Mouse (Mus musculus): ENCODE measurements around the gene Lrch3.
"Not testable (repeated sequence)": the region's sequence is repeated elsewhere in the genome, so short reads cannot be mapped to it uniquely, and the experiment has no call there.

Gene Lrch3

GRCm38 (mm10) chr16:33056095-33056785 lies 142.3 kb downstream of the Lrch3 start, which contains the start of the genes Iqcg and Rpl35a:
Gene Iqcg, minus strand, starts transcription at chr16:33056218.
Gene Rpl35a, plus strand, starts transcription at chr16:33056453.
- DNase-seq, result peak; percentile 92 to 94

DNA sequence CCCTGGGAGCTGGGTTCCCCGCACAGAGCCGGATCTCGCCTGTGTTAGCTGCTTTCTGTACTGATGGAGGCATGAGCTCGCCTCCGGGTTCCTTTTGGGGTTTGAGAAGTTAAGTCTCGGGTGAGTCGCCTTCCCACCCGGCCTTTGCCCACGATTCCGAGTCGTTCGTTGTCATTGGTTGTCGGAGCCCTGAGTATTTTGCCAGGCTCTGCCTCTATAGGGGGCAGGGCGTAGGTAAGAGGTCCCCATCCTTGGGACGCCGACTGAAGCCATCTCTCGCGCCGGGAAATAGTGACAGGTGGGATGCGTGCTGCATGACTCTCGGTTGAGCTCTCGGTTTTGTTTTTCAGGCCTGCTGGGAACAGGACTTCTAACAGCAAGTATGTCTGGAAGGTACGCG lies 142.9 kb downstream of the Lrch3 start:
- peak in 1 of 2 experiments; percentile 61 for DNase-seq

DNA sequence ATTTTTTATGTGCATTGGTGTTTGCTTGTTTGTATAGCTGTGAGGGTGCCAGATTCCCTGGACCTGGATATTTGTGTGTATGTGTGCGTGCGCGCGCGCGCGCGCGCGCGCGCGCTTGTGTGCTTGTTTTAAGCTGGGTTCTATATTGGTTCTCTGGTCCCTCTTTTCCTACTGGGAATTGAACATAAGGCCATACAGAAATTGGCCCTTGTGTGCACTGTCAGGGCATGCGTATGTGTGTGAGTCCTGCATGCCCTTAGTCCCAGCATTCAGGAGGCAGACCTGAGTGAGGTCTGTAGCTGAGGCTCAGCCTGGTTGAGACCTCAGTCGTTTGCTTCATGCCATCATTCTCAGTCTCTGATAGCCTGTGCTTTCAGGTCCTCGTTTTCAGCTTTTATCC lies 144.1 kb downstream of the Lrch3 start:
- no peak for DNase-seq

DNA sequence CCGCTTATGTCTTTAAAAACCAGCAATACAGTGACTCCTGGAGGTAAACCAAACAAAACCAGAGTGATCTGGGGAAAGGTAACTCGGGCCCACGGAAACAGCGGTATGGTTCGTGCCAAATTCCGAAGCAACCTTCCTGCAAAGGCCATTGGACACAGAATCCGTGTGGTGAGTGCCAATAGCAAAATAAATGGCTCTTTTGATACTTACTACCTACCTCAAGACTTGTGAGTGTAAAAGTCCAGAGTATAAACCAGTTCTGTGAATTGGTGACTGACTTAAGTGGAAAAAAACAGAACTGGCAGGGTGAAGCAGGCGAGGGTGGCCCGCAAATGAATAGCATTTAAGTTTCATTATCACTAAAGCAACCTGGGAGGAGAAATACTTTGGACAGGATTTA lies 144.8 kb downstream of the Lrch3 start:
- not testable (repeated sequence) for DNase-seq

GRCm38 (mm10) chr16:33059471-33059870 lies 145.6 kb downstream of the Lrch3 start:
- DNase-seq, result no peak

DNA sequence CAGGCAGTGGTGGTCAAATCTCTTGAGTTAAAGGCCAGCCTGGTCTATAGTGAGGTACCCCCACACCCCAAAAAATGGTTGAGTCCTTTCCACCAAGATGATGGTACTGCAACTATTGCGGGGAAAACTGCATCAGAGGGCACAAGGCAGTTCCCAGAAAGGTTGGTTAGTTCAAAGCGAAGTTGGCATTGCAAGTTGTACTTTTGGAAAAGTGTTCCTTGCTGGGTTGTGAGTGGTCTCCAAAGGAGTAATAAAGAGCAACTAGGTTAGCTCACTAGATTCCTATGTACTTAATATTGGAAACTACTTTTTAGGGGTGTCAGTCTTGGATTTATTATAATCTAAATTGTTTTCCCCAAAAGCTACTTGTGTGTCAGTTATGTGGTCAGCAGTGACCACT lies 147.0 kb downstream of the Lrch3 start:
- DNase-seq, result no peak

- DNase-seq, result no peak
Measured at GRCm38 (mm10) chr16:33061400-33061799, 147.5 kb downstream of the Lrch3 start.

DNA sequence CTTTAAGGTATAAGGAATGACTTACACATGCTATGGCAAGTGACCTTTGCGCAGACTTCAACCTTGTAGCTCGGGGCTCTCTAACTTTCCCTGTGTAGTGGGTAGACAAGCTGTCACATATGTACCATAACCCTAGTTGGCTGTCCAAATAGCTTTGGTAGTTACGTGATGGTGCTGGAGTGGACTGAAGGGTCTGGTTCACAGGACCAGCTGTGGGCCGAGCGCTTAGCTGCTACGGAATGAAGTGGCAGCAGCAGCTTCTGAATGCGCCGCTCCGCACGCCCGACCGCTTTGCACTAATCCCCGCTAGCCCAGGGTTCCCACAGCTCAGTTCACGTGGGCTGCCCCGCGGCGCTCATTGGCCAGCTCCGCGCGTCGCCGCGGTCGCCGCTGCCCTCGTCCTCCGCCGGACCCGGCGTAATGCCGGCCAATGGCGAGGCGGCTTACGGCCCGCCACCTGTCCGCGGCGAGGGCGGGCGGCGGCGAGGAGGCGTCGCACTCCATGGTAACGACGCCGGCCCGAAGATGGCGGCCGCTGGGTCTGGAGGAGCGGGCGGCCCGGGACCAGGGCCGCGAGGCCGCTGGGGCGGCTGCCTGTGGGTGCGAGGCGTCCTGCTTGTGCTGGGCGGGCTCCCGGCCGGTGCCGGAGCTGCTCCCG lies 148.3 kb downstream of the Lrch3 start, which contains the start of gene Lmln:
TSS of gene Lmln (plus strand) at position 498 of the 658 bp plus-strand sequence.
- DNase-seq, result peak; percentile 93 to 95

- no peak for DNase-seq
Measured at GRCm38 (mm10) chr16:33062682-33063131, 148.8 kb downstream of the Lrch3 start.

DNA sequence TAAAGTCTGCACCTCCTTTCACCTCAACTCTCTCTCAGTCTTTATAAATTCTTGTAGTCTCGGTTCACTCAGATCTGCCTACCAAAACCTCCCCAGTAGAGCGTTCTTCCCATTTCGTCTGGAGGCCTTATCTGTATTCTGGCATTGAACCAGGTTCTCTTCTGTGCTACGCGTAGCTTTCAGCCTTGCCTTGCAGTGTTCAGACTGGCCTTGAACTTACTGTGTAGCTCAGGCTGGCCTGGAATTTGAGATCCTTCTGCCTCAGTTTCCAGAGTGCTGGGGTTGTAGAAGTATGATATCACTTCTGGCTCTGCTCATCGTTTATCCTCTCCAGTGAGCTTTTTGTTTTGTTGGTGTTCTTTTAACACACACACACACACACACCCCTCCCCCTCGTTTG lies 149.4 kb downstream of the Lrch3 start:
- no peak for DNase-seq

DNA sequence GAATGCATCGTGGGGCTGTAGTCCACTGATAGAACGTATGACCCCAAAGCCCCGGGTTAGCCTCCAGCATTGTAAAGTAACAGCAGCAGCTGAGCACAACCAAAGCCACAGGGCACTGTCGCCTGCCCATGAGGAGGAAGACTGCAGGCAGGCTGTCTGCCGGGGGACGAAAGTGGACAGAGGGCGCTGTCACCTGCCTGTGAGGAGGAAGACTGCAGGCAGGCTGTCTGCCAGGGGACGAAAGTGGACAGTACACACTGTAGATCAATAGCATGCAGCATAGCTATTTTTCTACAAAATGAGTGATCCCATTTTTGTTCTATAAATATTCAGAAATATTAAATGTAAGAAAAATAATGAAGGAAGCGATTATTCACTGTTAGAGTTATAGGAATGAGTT lies 150.7 kb downstream of the Lrch3 start:
- peak in 1 of 2 experiments; percentile 8 for DNase-seq
